In genomic region chr4:116976503-116976902, GRCm38 (mm10) we compare ENCODE assay signal across 17 mouse cellular contexts. TPM values are rescaled to one million over a fixed set of nuclear protein-coding genes. Genes with fewer than 3 reads are reported as not detected.
DNase-seq lines count a peak whose midpoint lies in the region; TF ChIP-seq lines count a peak whose summit lies in the region.
"Had no signal": no experiment of that assay in that cellular context is flagged by ENCODE, and none has a peak within 500 bp of the region (broad histone marks: within the 10 kb centered on the region; RNA-seq: fewer than 3 reads in every experiment).

No protein-coding gene starts in this region.

- H3K36me3 ChIP-seq in MEL (ENCODE audit: control insufficient read depth in 1 of 2, insufficient read depth in 2 of 2, low read length in 2 of 2), result no peaks in the 10 kb centered on the region
- H3K36me3 ChIP-seq: embryonic facial prominence, embryonic 15.5 days had no signal

- TF ChIP-seq EP300 in MEL (IDR thresholded peaks at IDR 0.05; ENCODE audit: low read depth in 1 of 2, low read length in 2 of 2), result no peak

- H3K27me3 ChIP-seq in MEL (ENCODE audit: control insufficient read depth in 1 of 2, insufficient read depth in 2 of 2, low read length in 2 of 2), result peaks cover 3 to 7% of the 10 kb centered on the region in 2 experiments; a peak in 3 of 4 replicates
- H3K27me3 ChIP-seq: embryonic facial prominence, embryonic 15.5 days; midbrain, embryonic 12.5 days had no signal

- TF ChIP-seq POLR2A in MEL (IDR thresholded peaks at IDR 0.05; ENCODE audit: control insufficient read depth in 1 of 2, insufficient read depth in 1 of 2, low read depth in 1 of 2, low read length in 2 of 2, poor library complexity in 1 of 2), result no peak

- no peaks in the 10 kb centered on the region for H3K9me3 ChIP-seq in MEL (replicated peaks; ENCODE audit: insufficient read depth, low read length)
- H3K9me3 ChIP-seq: embryonic facial prominence, embryonic 15.5 days; hindbrain, embryonic 10.5 days; midbrain, embryonic 12.5 days had no signal

- H3K9ac ChIP-seq in MEL (ENCODE audit: control insufficient read depth, low read depth, low read length, poor library complexity, severe bottlenecking), result no peak overlapping the region
- H3K9ac ChIP-seq: embryonic facial prominence, embryonic 15.5 days; midbrain, embryonic 12.5 days had no signal

- TF ChIP-seq CTCF in layer of hippocampus, adult 2 months (conservative IDR thresholded peaks at IDR 0.05), result peak; percentile 56
- peak in 2 of 3 experiments; percentile 23 to 43; a peak in 3 of 6 replicates for TF ChIP-seq CTCF in MEL (IDR thresholded peaks at IDR 0.05 in 2 of 3, conservative IDR thresholded peaks at IDR 0.05 in 1 of 3; ENCODE audit: control insufficient read depth in 1 of 3, insufficient read depth in 1 of 3, low read depth in 2 of 3, low read length in 3 of 3, poor library complexity in 1 of 3, severe bottlenecking in 1 of 3)

- no peaks in the 10 kb centered on the region for H3K4me1 ChIP-seq in MEL (ENCODE audit: control insufficient read depth in 1 of 2, insufficient read depth in 2 of 2, low read length in 2 of 2)
- H3K4me1 ChIP-seq: embryonic facial prominence, embryonic 15.5 days; hindbrain, embryonic 10.5 days; midbrain, embryonic 12.5 days had no signal

- no peaks in the 10 kb centered on the region for H3K79me2 ChIP-seq in MEL (ENCODE audit: control insufficient read depth, insufficient read depth, low read length, poor library complexity)

- H3K27ac ChIP-seq in layer of hippocampus, adult 2 months, result no peak overlapping the region
- H3K27ac ChIP-seq in MEL (ENCODE audit: control insufficient read depth, low read depth, low read length), result no peak overlapping the region
- H3K27ac ChIP-seq: embryonic facial prominence, embryonic 15.5 days; hindbrain, embryonic 10.5 days; midbrain, embryonic 12.5 days had no signal

- no peak overlapping the region for H3K4me3 ChIP-seq in layer of hippocampus, adult 2 months
- H3K4me3 ChIP-seq in MEL (ENCODE audit: control insufficient read depth in 1 of 2, insufficient read depth in 1 of 2, low read depth in 2 of 2, low read length in 2 of 2), result no peak overlapping the region
- H3K4me3 ChIP-seq: embryonic facial prominence, embryonic 15.5 days; hindbrain, embryonic 10.5 days; midbrain, embryonic 12.5 days had no signal

- TF ChIP-seq RAD21 in MEL (IDR thresholded peaks at IDR 0.05; ENCODE audit: low read depth, low read length), result peak; percentile 30

- peak; percentile 12 for DNase-seq in heart, adult 11 months
- no peak for DNase-seq in heart, postnatal 4 days
- no peak for DNase-seq in layer of hippocampus, adult 2 months (ENCODE audit: low spot score in 2 of 2)
- no peak for DNase-seq in layer of hippocampus, adult 9-11 months
- DNase-seq in 416B (ENCODE audit: low read depth) (peak; percentile 16), MEL (ENCODE audit: low read depth, low spot score) (no peak)
- no peak for DNase-seq in adrenal gland, postnatal 14 days
- DNase-seq: adrenal gland, postnatal 36 days; B cell, adult 2 months; cerebellum, adult 9-10 months; gastrocnemius, postnatal 25 days; kidney, adult 2 months; kidney, postnatal 25 days; lung, postnatal 10 days had no signal

TF ChIP-seq in MEL, 35 proteins besides CTCF, POLR2A, EP300 and RAD21:
- TF ChIP-seq ZKSCAN1 (IDR thresholded peaks at IDR 0.05; ENCODE audit: low read depth, low read length) (no peak), SMC3 (IDR thresholded peaks at IDR 0.05; ENCODE audit: low read depth, low read length) (peak; percentile 49)
TF ChIP-seq in MEL: peak in this region for 1.

RNA-seq across cellular contexts. Expression of gene Urod, which starts 17.7 kb away (rescaled TPM):
- 10 to 100 TPM; 80.0 to 83.1 TPM for total RNA-seq in heart, postnatal 4 days (2021)
- total RNA-seq in layer of hippocampus, adult 2 months (2021), result 10 to 100 TPM; 58.5 to 59.2 TPM
- 72.0 and 108 TPM in 2 replicates for total RNA-seq in MEL (2012; rRNA removed)
- 100 to 1,000 TPM; 132 to 645 TPM for polyA plus RNA-seq in MEL (2012; ENCODE audit: insufficient read depth in 1 of 2, insufficient read length in 2 of 2, low read depth in 1 of 2, low replicate concordance in 2 of 2, missing spikeins in 1 of 2)
- 121 and 129 TPM in 2 replicates for total RNA-seq in adrenal gland, postnatal 14 days (2021)

RNA-seq across cellular contexts. Expression of gene Hectd3, which starts 18.6 kb away (rescaled TPM):
- total RNA-seq in heart, postnatal 4 days (2021), result 10 to 100 TPM; 11.3 to 15.1 TPM
- 10 to 100 TPM; 44.9 to 46.1 TPM for total RNA-seq in layer of hippocampus, adult 2 months (2021)
- total RNA-seq in MEL (2012; rRNA removed), result 9.8 TPM in 2 replicates
- polyA plus RNA-seq in MEL (2012; ENCODE audit: insufficient read depth in 1 of 2, insufficient read length in 2 of 2, low read depth in 1 of 2, low replicate concordance in 2 of 2, missing spikeins in 1 of 2), result 10 to 100 TPM in 1 of 2 experiments, not detected in 1; 19.1 TPM
- total RNA-seq in adrenal gland, postnatal 14 days (2021), result 21.0 and 25.7 TPM in 2 replicates

RNA-seq across cellular contexts. Expression of gene Eif2b3, which starts 42.7 kb away (rescaled TPM):
- total RNA-seq in heart, postnatal 4 days (2021), result 10 to 100 TPM; 19.1 to 20.1 TPM
- 10 to 100 TPM; 19.7 to 20.6 TPM for total RNA-seq in layer of hippocampus, adult 2 months (2021)
- 75.4 and 79.3 TPM in 2 replicates for total RNA-seq in MEL (2012; rRNA removed)
- 10 to 100 TPM in 1 of 2 experiments, not detected in 1; 77.5 TPM for polyA plus RNA-seq in MEL (2012; ENCODE audit: insufficient read depth in 1 of 2, insufficient read length in 2 of 2, low read depth in 1 of 2, low replicate concordance in 2 of 2, missing spikeins in 1 of 2)
- 30.5 and 34.6 TPM in 2 replicates for total RNA-seq in adrenal gland, postnatal 14 days (2021)

Comparison
In these comparisons a context has a peak if more than half of its experiments do, and no peak if none do; other contexts are left out.
1. DNase-seq: peak in heart, adult 11 months (single experiment) and 416B (single experiment); none in heart, postnatal 4 days (single experiment), layer of hippocampus, adult 2 months (0 of 2), layer of hippocampus, adult 9-11 months (single experiment), MEL (single experiment) and adrenal gland, postnatal 14 days (single experiment).